Mouse (Mus musculus) heart, adult 9 months (tissue): ENCODE measurements around the gene Macrod1.

Experiments used
- DNase-seq, 2 experiments: peaks; one replicate each; pipeline ENCODE4 v3.0.0; 2022; ENCODE audit warnings: low spot score in 2 of 2

Gene Macrod1

GRCm38 (mm10) chr19:7236011-7236410, 179.4 kb downstream of the Macrod1 start:
- DNase-seq = no peak

GRCm38 (mm10) chr19:7236742-7237141, 180.1 kb downstream of the Macrod1 start:
- no peak for DNase-seq

- no peak for DNase-seq
Measured at GRCm38 (mm10) chr19:7239574-7239973, 183.0 kb downstream of the Macrod1 start.

- no peak for DNase-seq
Measured at GRCm38 (mm10) chr19:7240291-7240690, 183.7 kb downstream of the Macrod1 start.

- DNase-seq = peak; percentile 85 to 88
Measured at GRCm38 (mm10) chr19:7240782-7241690, 184.4 kb downstream of the Macrod1 start, which contains the start of gene Naa40. Naa40 (minus strand) TSS chr19:7241183.

GRCm38 (mm10) chr19:7246021-7246420, 189.4 kb downstream of the Macrod1 start:
- no peak for DNase-seq
